Mouse (Mus musculus) hematopoietic multipotent progenitor cell, adult 10-12 weeks (in vitro differentiated cells): ENCODE measurements around the gene Calm4. TPM values are rescaled to one million over a fixed set of nuclear protein-coding genes. Genes with fewer than 3 reads are reported as not detected.

ENCODE experiments used
- polyA plus RNA-seq: library from polyadenylated mRNA; stranded (reverse); fragments of >175 nt; gene quantifications from 2 replicates; pipeline ENCODE4 v1.2.3, GENCODE M21; 2012; ENCODE audit warnings: low replicate concordance

The Calm4 gene
- polyA plus RNA-seq, result not detected in 2 replicates

GRCm38 (mm10) chr13:3837312-3837807, at the start of gene Calm4:
Gene Calm4 (plus strand): TSS chr13:3837757.

GRCm38 (mm10) chr13:3804186-3804585, 33.4 kb upstream of the Calm4 start, which contains the start of gene Calml3:
Gene Calml3 (minus strand): TSS chr13:3804316.

DNA sequence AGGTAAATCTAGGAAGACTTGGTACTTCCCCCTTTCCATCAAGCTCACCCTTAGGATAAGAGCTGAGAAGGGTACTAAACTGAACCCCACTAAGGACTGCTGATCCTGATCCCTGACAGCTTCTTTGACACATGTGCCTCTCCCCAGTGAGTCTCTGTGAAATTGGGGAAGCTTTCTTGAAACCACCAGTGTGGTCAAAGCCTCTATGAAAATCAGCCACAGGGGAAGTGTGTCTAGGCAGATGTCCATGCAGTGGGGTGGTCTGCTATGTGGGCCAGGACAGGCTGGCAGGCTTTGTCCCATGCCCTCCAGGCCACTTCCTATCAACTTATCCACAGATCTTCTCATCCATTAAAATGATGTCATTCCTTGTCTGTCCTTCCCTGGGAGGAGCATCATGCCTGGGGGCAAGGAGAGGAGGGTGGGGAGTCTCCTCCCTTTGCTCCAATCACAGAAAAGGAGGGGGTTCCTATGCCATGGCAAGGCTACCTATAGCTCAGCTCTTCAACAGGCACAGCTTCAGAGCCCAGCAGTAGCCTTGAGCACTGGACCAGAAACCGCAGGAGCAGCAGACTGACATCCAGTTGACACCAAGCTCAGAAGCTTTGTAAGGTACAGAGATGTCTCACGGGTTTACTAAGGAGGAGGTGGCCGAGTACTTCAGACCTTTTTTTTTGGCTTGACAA, 16.2 kb downstream of the Calm4 start, which contains the start of gene Calm5:
TSS of gene Calm5 (plus strand) at position 526 of the 686 bp plus-strand sequence.

Other genes starting within 250 kb of the Calm4 start
- 5.6 and 11.9 TPM in 2 replicates for gene Fam208b, start 226.6 kb upstream of the Calm4 start, polyA plus RNA-seq
- gene Asb13, start 203.7 kb upstream of the Calm4 start, polyA plus RNA-seq, result 7.5 and 10.7 TPM in 2 replicates
- not detected in 2 replicates for gene Calml3, start 33.4 kb upstream of the Calm4 start, polyA plus RNA-seq
- not detected in 2 replicates for gene Calm5, start 16.4 kb downstream of the Calm4 start, polyA plus RNA-seq
- gene Net1, start 80.5 kb downstream of the Calm4 start, polyA plus RNA-seq, result 45.9 and 60.0 TPM in 2 replicates
- gene Tubal3, start 80.5 kb downstream of the Calm4 start, polyA plus RNA-seq, result not detected in 2 replicates
- not detected in 2 replicates for gene Ucn3, start 107.6 kb downstream of the Calm4 start, polyA plus RNA-seq
- gene Akr1c14, start 211.3 kb downstream of the Calm4 start, polyA plus RNA-seq, result not detected in 2 replicates